Mouse (Mus musculus) right cerebral cortex, postnatal 14 days (tissue): ENCODE measurements around the gene Hnrnpa1.
"Not testable (repeated sequence)": the region's sequence is repeated elsewhere in the genome, so short reads cannot be mapped to it uniquely, and the experiment has no call there.

Experiments
- DNase-seq: peaks from one replicate; pipeline ENCODE4 v3.0.0; 2022

The Hnrnpa1 gene

DNA sequence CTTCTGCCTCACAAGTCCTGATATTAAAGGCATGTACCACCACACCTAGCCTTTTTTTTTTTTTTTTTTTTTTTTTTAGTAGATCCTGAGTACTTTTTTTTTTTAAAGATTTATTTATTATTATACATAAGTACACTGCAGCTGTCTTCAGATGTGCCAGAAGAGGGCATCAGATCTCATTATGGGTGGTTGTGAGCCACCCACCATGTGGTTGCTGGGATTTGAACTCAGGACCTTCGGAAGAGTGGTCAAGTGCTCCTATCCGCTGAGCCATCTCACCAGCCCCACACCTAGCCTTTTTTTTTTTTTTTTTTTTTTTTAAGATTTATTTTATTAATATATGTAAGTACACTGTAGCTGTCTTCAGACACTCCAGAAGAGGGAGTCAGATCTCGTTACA lies 35.7 kb downstream of the Hnrnpa1 start:
- DNase-seq: not testable (repeated sequence)

DNA sequence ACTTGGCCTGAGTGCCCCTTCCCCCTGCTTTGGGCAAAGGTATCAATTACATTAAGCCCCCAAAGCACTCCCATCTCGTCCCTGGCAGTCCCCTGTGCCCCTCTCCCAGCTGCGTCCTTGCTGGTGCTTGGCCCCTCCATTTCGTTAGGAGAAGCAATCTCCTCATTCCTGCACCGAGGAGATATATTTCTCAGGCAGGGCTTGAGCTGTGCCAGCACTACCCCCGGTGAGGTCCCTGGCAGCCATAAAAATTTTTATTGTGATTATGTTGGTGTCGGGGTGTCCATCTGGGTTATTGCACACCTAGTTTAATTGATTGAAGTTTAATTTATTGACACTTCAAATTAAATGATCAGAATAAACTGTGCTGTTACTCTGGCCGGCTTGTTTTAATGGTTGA lies 37.7 kb downstream of the Hnrnpa1 start:
- DNase-seq: no peak

DNA sequence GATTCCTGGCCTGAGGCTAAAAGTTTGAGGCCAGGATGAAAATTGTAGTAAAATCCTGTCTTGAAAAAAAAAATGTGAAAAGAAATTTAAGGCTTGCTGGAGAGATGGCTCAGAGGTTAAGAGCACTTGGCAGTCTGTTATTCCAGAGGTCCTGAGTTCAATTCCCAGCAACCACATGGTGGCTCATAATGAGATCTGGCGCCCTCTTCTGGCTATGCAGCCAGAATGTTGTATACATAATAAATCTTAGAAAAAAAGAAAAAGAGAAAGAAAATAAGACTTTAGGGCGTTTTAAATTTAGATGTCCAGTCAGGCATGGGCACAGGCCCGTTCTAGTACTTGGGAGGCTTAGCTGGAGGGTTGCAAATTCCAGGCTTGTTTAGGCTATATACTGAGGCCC lies 39.5 kb downstream of the Hnrnpa1 start:
- peak; percentile 22 for DNase-seq

DNA sequence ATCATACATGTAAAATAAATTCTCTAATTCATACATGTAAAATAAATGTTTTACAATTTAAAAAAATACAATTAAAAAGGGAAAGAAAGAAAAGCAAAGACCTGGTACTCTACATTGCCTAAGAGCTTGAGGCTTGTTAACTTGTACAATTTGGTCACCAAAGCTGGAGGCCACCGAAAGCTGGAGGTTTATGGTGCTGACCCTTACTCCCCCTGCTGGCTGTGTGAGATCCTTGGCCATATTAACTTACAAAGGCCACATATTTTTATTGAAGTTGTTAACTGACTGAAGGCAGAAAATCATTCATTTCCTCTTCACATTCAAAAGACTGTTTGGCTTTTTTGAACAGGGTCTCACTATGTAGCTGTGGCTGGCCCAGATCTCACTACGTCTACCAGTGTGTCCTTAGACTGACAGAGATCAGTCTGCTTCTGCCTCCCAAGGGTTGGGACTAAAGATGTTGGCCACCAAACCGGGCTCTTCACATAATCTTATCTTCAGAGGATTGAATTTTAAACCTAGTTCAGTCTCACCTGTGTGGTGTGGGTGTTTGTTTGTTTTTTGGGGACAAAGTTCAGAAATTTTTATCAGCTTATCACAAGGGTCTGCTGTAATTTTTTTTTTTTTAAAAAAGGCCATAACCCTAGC lies 40.7 kb downstream of the Hnrnpa1 start:
- DNase-seq: no peak

DNA sequence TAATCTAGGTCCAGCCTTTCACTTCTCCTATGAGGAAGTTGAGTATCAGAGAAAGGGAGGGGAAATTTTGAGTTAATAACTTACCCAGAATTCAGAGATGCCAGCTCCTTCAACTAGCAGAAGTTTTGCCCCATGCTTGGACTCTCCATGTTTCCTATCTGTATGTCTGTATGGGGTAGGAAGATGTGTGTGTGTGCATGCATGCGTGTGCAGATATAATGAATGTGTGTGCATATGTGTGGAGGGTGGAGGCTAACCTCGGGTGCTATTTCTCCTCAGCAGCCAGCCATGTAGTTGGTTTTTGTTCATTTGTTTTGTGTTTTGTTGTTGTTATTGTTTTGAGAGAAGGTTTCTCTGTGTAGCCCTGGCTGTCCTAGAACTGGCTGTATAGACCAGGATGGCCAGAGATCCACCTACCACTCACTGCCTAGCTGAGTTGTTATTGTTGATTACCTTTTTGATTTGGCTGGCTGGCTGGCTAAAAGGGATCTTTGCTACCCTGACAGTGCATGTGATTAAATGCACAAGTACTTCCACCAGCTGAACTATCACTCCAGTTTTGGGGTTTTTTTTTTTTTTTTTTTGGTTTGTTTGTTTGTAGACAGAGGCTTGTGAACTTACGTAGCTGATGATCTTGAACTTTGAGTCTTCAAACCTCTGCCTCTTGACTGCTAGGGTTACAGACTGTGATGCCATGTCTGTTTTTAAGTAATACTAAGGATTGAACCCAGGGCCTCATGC lies 41.4 kb downstream of the Hnrnpa1 start:
- DNase-seq: no peak

DNA sequence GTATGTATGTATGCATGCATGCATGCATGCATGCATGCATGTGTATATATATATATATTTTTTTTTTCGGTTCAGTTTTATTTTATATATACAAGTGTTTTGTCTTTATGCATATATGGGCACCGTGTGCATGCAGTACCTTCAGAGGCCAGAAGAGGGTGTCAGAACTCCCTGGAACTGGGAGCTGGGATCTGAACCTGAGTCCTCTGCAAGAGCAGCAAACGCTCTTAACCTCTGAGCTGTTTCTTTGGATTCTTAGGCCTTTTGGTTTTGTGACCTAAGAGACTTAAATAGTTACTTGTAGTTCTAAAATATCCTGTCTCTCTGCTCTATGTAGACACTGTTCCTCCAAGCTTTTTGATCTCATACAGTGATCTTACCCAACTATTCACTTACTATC lies 43.8 kb downstream of the Hnrnpa1 start:
- DNase-seq: peak; percentile 42

DNA sequence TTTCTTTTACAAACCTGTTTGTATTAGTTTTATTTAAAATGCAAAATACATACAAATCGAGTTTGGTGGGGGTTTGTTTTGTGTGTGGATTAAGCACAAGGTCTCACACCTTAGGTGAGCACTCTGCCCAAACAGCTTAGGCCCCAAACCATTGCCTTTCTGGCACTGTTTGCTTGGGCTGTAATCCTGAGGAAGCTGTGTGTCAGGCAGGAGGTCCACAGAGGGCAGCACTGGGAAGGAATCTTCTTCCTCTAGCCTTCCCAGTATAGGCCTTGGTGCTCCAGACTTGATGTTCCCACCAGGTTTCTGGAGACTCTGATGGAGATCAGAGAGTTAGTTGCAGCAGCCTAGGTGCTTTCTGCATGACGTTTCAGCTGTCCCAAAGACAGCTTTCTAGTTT lies 44.4 kb downstream of the Hnrnpa1 start:
- no peak for DNase-seq

DNA sequence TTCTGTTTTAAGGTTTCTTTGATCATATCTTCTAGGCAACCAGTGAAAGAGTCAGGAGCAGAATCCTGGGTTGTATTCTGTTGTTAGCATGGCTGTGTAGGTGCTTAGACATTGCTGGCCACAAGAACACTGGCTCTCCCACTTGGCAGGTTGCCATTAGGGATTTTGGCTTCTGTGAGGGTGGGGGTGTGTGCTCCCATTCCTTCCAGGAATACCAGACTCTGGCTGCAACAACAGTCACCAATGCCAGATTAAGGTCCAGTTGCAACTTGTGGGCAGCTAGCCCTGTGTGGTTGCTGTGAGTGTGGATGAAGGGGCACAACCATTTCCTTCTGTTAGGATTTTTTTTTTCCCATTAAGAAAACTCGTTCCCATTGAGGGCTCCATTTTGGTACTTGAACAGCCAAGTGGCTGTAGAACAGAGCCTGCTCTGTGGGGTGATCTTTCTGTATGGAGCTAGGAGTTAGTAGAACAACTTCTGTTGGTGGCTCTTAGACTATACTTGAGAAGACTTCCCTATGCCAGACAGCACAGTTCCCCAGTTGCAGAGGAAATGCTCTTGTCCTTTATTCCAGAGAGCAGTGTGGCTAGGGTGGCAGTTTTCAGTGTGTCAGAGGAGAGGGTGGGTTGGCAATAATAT lies 45.7 kb downstream of the Hnrnpa1 start:
- DNase-seq: peak; percentile 44

DNA sequence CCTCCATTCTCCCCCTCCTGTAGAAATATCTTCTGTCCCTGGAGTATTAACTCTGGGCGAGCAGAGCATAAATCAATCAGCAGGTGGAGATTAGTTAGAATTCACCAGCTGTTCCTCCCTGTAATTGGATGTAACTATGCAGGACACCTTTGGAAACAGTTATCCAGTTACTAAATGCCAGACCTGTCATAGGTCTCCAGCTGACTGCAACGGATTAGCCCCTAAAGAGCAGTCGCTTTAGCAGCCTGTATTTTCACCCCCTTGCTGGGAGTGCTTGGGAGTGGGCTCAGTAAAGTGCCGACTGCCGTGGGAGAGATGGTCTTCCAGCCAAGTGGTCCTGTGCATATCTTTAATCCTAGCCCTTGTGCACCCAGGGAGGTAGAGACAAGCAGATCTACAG lies 49.4 kb downstream of the Hnrnpa1 start:
- no peak for DNase-seq

DNA sequence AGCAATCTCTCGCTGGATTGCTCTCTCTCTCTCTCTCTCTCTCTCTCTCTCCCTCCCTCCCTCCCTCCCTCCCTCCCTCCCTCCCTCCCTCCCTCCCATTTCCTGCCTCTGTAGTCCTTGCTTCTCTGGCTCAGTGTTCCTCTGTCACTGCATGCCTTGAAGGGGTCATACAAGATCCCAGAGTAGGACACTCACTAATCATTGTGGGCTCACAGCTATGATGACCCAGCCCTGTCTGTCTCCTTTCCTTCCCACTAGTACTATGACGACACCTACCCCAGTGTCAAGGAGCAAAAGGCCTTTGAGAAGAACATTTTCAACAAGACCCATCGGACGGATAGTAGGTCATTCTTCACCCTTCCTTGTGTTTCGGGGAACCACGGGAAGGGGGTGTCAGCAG lies 50.2 kb downstream of the Hnrnpa1 start:
- DNase-seq: no peak

DNA sequence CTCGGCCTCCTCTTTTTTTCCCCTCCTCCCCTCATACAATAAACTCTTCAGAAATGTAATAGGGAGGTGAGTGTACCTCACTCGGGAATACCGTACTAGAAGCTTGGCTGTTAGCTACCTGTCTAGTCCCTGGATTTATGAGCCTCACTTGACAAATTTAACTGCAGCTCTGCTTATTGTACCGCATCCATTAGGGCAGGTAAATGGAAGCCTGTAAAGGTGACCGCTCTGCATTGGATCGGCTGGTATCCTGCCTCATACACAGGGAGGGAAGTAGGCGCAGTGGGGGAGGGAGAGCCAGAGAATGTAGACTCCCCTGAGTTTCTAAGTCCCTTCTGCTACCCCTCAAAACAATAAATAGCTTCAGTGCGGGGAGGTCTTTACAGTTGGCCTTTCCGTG lies 50.6 kb downstream of the Hnrnpa1 start:
- DNase-seq: no peak

DNA sequence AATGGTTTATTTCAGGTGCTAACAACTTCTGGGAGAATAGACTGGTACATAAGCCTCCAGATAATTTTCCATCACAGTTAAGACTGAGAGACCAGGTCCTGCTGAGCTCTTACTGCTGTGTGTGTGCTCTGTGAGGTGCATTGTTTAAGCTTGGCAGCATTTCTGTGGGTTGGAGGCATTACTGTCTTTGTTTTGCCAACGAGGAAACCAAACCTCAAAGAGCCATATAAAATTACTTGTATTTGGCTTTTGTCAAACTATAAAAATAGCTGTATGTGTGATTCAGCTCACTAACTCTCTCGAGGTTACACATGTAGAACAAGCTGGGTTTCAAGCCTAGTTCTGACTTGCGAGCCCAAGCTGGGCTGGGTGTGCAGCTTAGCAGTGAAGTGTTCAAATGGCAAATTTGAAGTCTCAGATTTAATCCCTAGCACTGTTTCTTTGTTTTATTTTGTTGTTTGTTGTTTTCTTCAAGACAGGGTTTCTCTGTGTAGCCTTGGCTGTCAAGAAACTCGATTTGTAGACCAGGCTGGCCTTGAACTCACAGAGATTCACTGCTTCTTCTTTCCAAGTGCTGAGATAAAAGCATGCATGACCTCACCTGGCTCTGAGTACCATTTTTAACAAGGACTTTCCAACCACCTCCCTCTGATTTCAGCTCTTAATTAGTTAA lies 52.6 kb downstream of the Hnrnpa1 start:
- no peak for DNase-seq

DNA sequence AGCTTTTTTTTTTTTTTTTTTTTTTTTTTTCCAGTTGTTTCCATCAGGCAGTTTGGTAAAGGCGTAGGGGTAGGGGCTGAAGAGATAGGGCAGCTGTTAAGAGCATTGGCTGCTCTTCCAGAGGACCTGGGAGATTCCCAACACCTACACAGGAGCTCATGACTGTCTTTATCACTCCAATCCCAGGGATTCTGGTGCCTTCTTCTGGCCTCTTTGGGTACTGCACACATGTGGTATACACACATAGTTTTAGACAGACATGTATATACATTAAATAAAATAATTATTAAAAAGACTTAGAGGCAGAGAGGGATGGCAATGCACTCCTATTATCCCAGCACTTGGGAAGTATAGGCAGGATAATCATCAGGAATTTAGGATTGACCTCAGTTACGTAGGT lies 53.1 kb downstream of the Hnrnpa1 start:
- no peak for DNase-seq

DNA sequence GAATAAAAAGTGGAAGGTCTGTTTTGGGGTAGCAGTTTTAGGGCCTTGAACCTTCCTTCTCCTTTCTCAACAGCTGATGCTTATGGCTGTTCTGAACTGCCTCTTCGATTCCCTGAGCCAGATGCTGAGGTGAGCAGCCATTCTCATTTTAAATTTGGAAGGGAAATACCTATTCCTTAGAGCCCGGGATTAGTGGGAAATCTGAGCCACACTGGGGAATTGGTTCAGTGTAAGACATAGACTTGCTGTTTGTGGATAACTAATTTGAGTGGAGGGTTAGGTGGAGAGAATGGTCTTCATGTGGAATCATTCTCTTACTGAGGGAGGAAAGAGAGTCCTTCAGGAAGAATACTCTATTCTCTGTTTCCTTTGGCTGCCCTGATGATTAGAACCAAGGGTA lies 54.4 kb downstream of the Hnrnpa1 start:
- DNase-seq: no peak

DNA sequence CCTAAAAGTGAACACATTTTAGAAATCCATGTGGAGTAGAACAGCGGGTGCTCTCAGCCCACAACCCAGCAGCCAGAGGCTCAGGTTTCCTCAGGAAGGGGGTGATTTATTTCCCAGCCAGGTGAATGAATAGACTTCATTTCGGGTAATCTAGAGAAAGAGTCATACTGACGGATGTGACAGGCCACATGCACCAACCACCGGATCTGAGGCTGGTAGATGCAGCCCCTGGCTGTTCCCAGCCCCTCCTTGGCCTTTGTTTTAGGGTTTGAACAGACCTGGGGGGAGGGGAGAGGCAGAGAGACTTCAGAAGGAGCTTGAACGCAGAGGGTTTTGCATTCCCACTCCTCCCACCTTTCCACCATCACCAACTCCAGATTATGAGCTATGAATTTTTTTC lies 55.6 kb downstream of the Hnrnpa1 start:
- DNase-seq: no peak
